Mouse (Mus musculus) stomach, postnatal 0 days (tissue): ENCODE results near the gene Slc6a16.

Experiments
- CTCF ChIP-seq: IDR thresholded peaks from 2 replicates; pipeline ENCODE4 v1.5.1; 2016; ENCODE audit warnings: antibody characterized with exemption, low read depth, mild to moderate bottlenecking, moderate library complexity
- EP300 ChIP-seq: optimal IDR thresholded peaks from 2 replicates; pipeline ENCODE3; 2016; ENCODE audit warnings: antibody characterized with exemption

DNA sequence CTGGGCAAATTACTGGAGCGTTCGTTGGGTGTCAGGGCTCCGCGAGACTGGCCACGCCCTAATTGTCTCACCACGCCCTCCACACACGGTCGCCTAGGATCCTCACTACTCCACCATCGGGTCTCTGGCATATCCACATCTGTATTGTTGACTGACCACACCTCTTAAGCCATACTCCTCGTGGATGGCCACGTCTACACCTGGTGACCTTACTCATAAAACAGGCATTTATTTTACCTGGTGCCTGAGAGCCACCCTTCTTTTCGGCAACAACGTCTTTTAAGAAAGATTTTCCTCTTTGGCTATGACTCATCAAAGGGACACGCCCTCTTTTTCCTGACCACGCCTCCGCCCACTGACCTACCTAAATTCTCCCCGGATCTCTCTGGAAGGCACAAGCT is 29.0 kb upstream of the Slc6a16 start, which contains the start of gene Dkkl1:
- TF ChIP-seq CTCF, result no peak
- TF ChIP-seq EP300, result no peak
